Mouse (Mus musculus) brown adipose tissue, adult 24 weeks (tissue): ENCODE measurements around the gene Hoxa1. TPM values are rescaled to one million over a fixed set of nuclear protein-coding genes. Genes with fewer than 3 reads are reported as not detected.

ENCODE experiments used
- H3K27ac ChIP-seq: fragments of 200-500 bp; replicated peaks from 2 replicates; pipeline ENCODE4 v1.5.1; 2012; ENCODE audit warnings: low read depth, mild to moderate bottlenecking, low read length
- H3K4me1 ChIP-seq: fragments of 200-500 bp; 2 replicates; pipeline ENCODE4 v1.6.1; 2012; ENCODE audit warnings: low read length, mixed read lengths; ENCODE audit not compliant: control insufficient read depth, insufficient read depth, insufficient read length
- H3K4me3 ChIP-seq: fragments of 200-500 bp; 2 replicates; pipeline ENCODE4 v1.5.1; 2012; ENCODE audit warnings: low read depth, mild to moderate bottlenecking, low read length, moderate library complexity; ENCODE audit not compliant: insufficient read depth
- polyA plus RNA-seq: library from polyadenylated mRNA; stranded (reverse); fragments of >200 nt; gene quantifications from 2 replicates; pipeline ENCODE4 v1.2.4, GENCODE M21; 2012; ENCODE audit not compliant: missing spikeins, insufficient read depth, insufficient read length

Hoxa1 gene
- polyA plus RNA-seq, 1 experiment, result 0.99 TPM

GRCm38 (mm10) chr6:52138576-52138975, 19.5 kb downstream of the Hoxa1 start:
- H3K27ac ChIP-seq, result no peak overlapping the region
- no peaks in the 10 kb centered on the region for H3K4me1 ChIP-seq
- H3K4me3 ChIP-seq, result no peak overlapping the region

GRCm38 (mm10) chr6:52137841-52138535, 20.1 kb downstream of the Hoxa1 start:
- Histone ChIP-seq H3K4me3 (no peak overlapping the region), H3K27ac (no peak overlapping the region), H3K4me1 (no peaks in the 10 kb centered on the region)

GRCm38 (mm10) chr6:52123673-52124072, 34.4 kb downstream of the Hoxa1 start:
- Histone ChIP-seq H3K4me1 (no peaks in the 10 kb centered on the region), H3K4me3 (no peak overlapping the region), H3K27ac (no peak overlapping the region)

GRCm38 (mm10) chr6:52121173-52121572, 36.9 kb downstream of the Hoxa1 start:
- Histone ChIP-seq H3K4me3 (no peak overlapping the region), H3K27ac (no peak overlapping the region)

GRCm38 (mm10) chr6:52118903-52119635, 39.0 kb downstream of the Hoxa1 start:
- H3K4me1 ChIP-seq, result peaks cover 2% of the 10 kb centered on the region; the same call in 1 of the 2 replicates
- H3K4me3 ChIP-seq, result no peak overlapping the region
- no peak overlapping the region for H3K27ac ChIP-seq

More at GRCm38 (mm10) chr6:52121173-52121572, 36.9 kb downstream of the Hoxa1 start:
- no peaks in the 10 kb centered on the region for H3K4me1 ChIP-seq

- peaks cover 2% of the 10 kb centered on the region; the same call in 1 of the 2 replicates for H3K4me1 ChIP-seq
Measured at GRCm38 (mm10) chr6:52115899-52116298, 42.2 kb downstream of the Hoxa1 start.

GRCm38 (mm10) chr6:52111846-52112245, 46.3 kb downstream of the Hoxa1 start:
- Histone ChIP-seq H3K4me3 (no peak overlapping the region), H3K27ac (no peak overlapping the region), H3K4me1 (peaks cover 2% of the 10 kb centered on the region; the same call in 1 of the 2 replicates)

More at GRCm38 (mm10) chr6:52115899-52116298, 42.2 kb downstream of the Hoxa1 start:
- Histone ChIP-seq H3K27ac (no peak overlapping the region), H3K4me3 (no peak overlapping the region)

- Histone ChIP-seq H3K4me3 (no peak overlapping the region), H3K27ac (no peak overlapping the region), H3K4me1 (peaks cover 17% of the 10 kb centered on the region)
Measured at GRCm38 (mm10) chr6:52107400-52107799, 50.7 kb downstream of the Hoxa1 start.

- no peak overlapping the region for H3K27ac ChIP-seq
- no peak overlapping the region for H3K4me3 ChIP-seq
- peaks cover 19% of the 10 kb centered on the region for H3K4me1 ChIP-seq
Measured at GRCm38 (mm10) chr6:52106716-52107115, 51.4 kb downstream of the Hoxa1 start.

- Histone ChIP-seq H3K27ac (no peak overlapping the region), H3K4me3 (no peak overlapping the region), H3K4me1 (peaks cover 19% of the 10 kb centered on the region)
Measured at GRCm38 (mm10) chr6:52106178-52106577, 51.9 kb downstream of the Hoxa1 start.

Other genes with a start within 250 kb of the Hoxa1 start
- gene Skap2, start 145.8 kb downstream of the Hoxa1 start, polyA plus RNA-seq, result 55.2 and 82.3 TPM in 2 replicates
- gene Hoxa2, start 6.5 kb upstream of the Hoxa1 start, polyA plus RNA-seq, result 2.9 TPM in 1 of 2 replicates, not detected in the other
- gene 5730596B20Rik, start 19.2 kb upstream of the Hoxa1 start, polyA plus RNA-seq, result not detected in 2 replicates
- 14.0 and 26.4 TPM in 2 replicates for gene Hoxa4, start 33.4 kb upstream of the Hoxa1 start, polyA plus RNA-seq
- 35.9 and 39.4 TPM in 2 replicates for gene Hoxa5, start 46.3 kb upstream of the Hoxa1 start, polyA plus RNA-seq
- not detected in 2 replicates for gene Hoxa6, start 50.4 kb upstream of the Hoxa1 start, polyA plus RNA-seq
- gene Hoxa3, start 55.0 kb upstream of the Hoxa1 start, polyA plus RNA-seq, result 4.7 and 5.4 TPM in 2 replicates
- not detected in 2 replicates for gene Gm28308, start 55.0 kb upstream of the Hoxa1 start, polyA plus RNA-seq
- gene Hoxa7, start 63.5 kb upstream of the Hoxa1 start, polyA plus RNA-seq, result 11.4 and 11.5 TPM in 2 replicates
- gene Hoxa9, start 72.8 kb upstream of the Hoxa1 start, polyA plus RNA-seq, result 1.7 TPM in 1 of 2 replicates, not detected in the other
- not detected in 2 replicates for gene Hoxa10, start 82.5 kb upstream of the Hoxa1 start, polyA plus RNA-seq
- not detected in 2 replicates for gene Hoxa11, start 87.5 kb upstream of the Hoxa1 start, polyA plus RNA-seq
- gene Hoxa13, start 102.6 kb upstream of the Hoxa1 start, polyA plus RNA-seq, result not detected in 2 replicates
- not detected in 2 replicates for gene Evx1, start 155.2 kb upstream of the Hoxa1 start, polyA plus RNA-seq